Mouse (Mus musculus): ENCODE data around the gene Tfeb.

DNA sequence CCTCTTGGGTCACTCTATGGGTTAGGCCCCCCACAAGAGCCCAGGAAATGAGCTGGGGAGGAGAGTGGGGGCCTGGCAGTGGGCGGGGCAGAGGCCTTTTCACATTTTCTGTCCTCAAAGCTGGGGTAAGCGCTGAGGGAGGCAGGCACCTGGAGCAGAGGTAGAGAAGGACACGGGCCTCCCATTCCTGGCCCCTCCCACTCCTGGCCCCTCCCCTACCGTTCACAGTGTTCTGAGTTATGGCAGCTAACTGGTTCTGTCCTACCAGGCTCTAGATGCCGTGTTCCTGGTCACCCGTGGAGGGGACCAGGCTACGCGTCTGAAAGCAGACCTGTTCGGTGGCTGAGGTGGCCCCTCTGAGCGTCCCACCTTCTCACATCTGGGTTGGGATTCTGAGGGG lies 78.6 kb downstream of the Tfeb start:
- TF ChIP-seq CTCF (IDR thresholded peaks at IDR 0.05; ENCODE audit: control insufficient read depth, insufficient read depth, insufficient read length) (no peak), MYOD1 (IDR thresholded peaks at IDR 0.05; ENCODE audit: control insufficient read depth, insufficient read length, low read depth) (no peak), USF1 (IDR thresholded peaks at IDR 0.05; ENCODE audit: low read depth) (no peak)
